Mouse (Mus musculus): Measurements from ENCODE around the gene Angptl1.
A peak's percentile ranks its signal among the peaks of the same experiment; 100 is the strongest.

DNA sequence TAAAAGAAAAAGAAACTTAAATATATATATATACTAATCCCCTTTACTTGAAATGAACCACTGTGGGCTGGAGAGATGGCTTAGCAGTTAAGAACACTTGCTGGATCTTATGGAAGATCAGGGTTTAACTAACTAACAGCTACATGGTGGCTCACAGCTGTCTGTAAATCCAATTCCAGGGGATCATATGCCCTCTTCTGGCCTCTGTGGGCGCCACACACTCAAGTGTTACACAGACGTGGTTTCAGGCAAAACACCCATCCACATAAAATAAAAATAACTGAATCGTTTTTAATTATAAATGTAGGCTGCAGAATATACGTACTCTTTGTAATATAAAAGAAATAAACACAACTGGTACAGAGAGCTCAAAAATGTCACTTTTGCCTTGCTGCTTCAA lies 50.5 kb downstream of the Angptl1 start:
- TF ChIP-seq CTCF (conservative IDR thresholded peaks at IDR 0.05; ENCODE audit: insufficient read depth, insufficient read length, low read depth, low read length): 0 out of 2 replicates have a peak, but pooled peaks have one; percentile 13
- no peak for TF ChIP-seq POLR2A (IDR thresholded peaks at IDR 0.05; ENCODE audit: low read depth, low read length)
